Mouse (Mus musculus) urinary bladder, postnatal 14 days (tissue): ENCODE measurements around the gene Rgl2.
"Not testable (repeated sequence)": the region's sequence is repeated elsewhere in the genome, so short reads cannot be mapped to it uniquely, and the experiment has no call there.

Experiments
- DNase-seq: peaks from one replicate; pipeline ENCODE4 v3.0.0; 2021; ENCODE audit warnings: low spot score

Gene Rgl2

GRCm38 (mm10) chr17:33948090-33948904, 19.0 kb downstream of the Rgl2 start:
- no peak for DNase-seq

- DNase-seq, result no peak
Observed at GRCm38 (mm10) chr17:33948905-33949537, 19.7 kb downstream of the Rgl2 start.

GRCm38 (mm10) chr17:33950131-33950625, 20.8 kb downstream of the Rgl2 start:
- DNase-seq, result no peak

GRCm38 (mm10) chr17:33951021-33951946, 21.9 kb downstream of the Rgl2 start, which contains the start of gene B3galt4:
Gene B3galt4, minus strand, starts transcription at chr17:33951488.
- peak; percentile 83 for DNase-seq

GRCm38 (mm10) chr17:33952015-33952414, 22.7 kb downstream of the Rgl2 start:
- DNase-seq, result not testable (repeated sequence)

- no peak for DNase-seq
Observed at GRCm38 (mm10) chr17:33952879-33953278, 23.5 kb downstream of the Rgl2 start.

- DNase-seq, result no peak
Observed at GRCm38 (mm10) chr17:33953310-33953709, 24.0 kb downstream of the Rgl2 start.

- no peak for DNase-seq
Observed at GRCm38 (mm10) chr17:33953961-33954565, 24.7 kb downstream of the Rgl2 start.

- DNase-seq, result no peak
Observed at GRCm38 (mm10) chr17:33954646-33955554, 25.6 kb downstream of the Rgl2 start.

GRCm38 (mm10) chr17:33955555-33956214, 26.3 kb downstream of the Rgl2 start, which contains the start of the genes Vps52 and Rps18:
Gene Vps52, plus strand, starts transcription at chr17:33955812.
Gene Rps18, minus strand, starts transcription at chr17:33956001.
- peak; percentile 95 for DNase-seq

- DNase-seq, result no peak
Observed at GRCm38 (mm10) chr17:33956336-33956735, 27.0 kb downstream of the Rgl2 start.

- DNase-seq, result no peak
Observed at GRCm38 (mm10) chr17:33957493-33957892, 28.1 kb downstream of the Rgl2 start.

GRCm38 (mm10) chr17:33958451-33958850, 29.1 kb downstream of the Rgl2 start:
- DNase-seq, result no peak

GRCm38 (mm10) chr17:33959135-33959534, 29.8 kb downstream of the Rgl2 start:
- DNase-seq, result no peak

GRCm38 (mm10) chr17:33959948-33960347, 30.6 kb downstream of the Rgl2 start:
- DNase-seq, result no peak

- DNase-seq, result no peak
Observed at GRCm38 (mm10) chr17:33962876-33963275, 33.5 kb downstream of the Rgl2 start.

- DNase-seq, result no peak
Observed at GRCm38 (mm10) chr17:33965082-33965845, 35.9 kb downstream of the Rgl2 start.

GRCm38 (mm10) chr17:33965846-33966550, 36.7 kb downstream of the Rgl2 start:
- no peak for DNase-seq
